9 mouse cellular contexts compared by ENCODE assay signal in the genomic region with DNA sequence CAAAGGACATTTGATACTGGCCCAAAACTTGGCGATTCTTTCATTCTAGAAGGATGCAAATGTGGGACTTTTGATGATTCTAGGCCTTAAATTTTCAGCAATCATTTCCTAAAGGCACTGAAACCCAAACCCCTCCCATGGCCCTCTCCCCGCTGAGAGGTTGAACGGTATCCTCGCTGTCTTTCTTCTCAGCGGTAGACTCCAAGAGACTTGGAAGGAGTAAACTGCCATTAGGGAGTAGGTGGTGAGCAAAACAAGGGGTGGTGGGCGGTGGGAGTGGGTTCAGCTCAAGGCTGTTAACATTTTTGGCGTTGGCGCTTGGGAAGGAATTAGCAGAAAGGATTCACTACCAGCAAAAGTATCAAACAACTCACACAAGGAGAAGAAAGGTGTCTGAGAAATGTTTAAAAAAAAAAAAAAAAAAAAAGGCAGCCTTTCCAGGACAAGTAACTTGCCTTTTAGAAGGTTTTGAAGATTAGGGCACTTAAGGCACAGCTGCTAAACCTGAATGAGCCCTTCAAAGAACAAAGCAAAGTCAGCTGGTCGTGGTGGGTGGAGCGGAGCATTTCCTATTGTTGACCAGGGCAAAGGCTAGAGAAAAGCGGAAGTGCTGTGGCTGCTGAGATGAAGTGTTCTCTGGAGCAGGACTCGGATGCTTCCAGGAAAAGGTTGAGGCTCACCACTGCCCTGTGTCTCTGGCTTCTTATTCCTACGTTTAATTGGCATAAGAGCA. TPM values are rescaled to one million over a fixed set of nuclear protein-coding genes. Genes with fewer than 3 reads are reported as not detected.
DNase-seq lines count a peak whose midpoint lies in the region; ATAC-seq lines count a peak whose summit lies in the region.
"Had no signal": no experiment of that assay in that cellular context is flagged by ENCODE, and none has a peak within 500 bp of the region (broad histone marks: within the 10 kb centered on the region; RNA-seq: fewer than 3 reads in every experiment).

No protein-coding gene starts in this region.

- H3K4me3 ChIP-seq in heart, embryonic 10.5 days, result peak overlapping the region; percentile 41
- no peak overlapping the region for H3K4me3 ChIP-seq in kidney, embryonic 14.5 days (ENCODE audit: low read length)
- H3K4me3 ChIP-seq: erythroblast, embryonic 14.5 days had no signal

- no peak overlapping the region for H3K9ac ChIP-seq in kidney, embryonic 14.5 days (ENCODE audit: low read depth, low read length)

- H3K4me1 ChIP-seq in heart, embryonic 10.5 days, result peaks cover 31% of the 10 kb centered on the region
- H3K4me1 ChIP-seq in kidney, embryonic 14.5 days (ENCODE audit: control insufficient read depth, insufficient read depth, low read length), result peaks cover 7% of the 10 kb centered on the region

- peak overlapping the region; percentile 70; the same call in 1 of the 2 replicates for H3K27ac ChIP-seq in heart, embryonic 10.5 days
- H3K27ac ChIP-seq in kidney, embryonic 14.5 days (ENCODE audit: low read depth, low read length), result peak overlapping the region; percentile 65; the same call in 1 of the 2 replicates

- 0 out of 2 replicates have a peak, but pooled peaks cover 4% of the 10 kb centered on the region for H3K36me3 ChIP-seq in heart, embryonic 10.5 days
- H3K36me3 ChIP-seq in kidney, embryonic 14.5 days (ENCODE audit: control insufficient read depth, insufficient read depth, low read length), result peaks cover 4% of the 10 kb centered on the region; the same call in 1 of the 2 replicates

- WGBS in heart, embryonic 10.5 days, result 19% methylated on average over 13 of the region's 13 CpGs
- WGBS in kidney, embryonic 14.5 days, result 11% methylated on average over 13 of the region's 13 CpGs

- no peaks in the 10 kb centered on the region for H3K27me3 ChIP-seq in heart, embryonic 10.5 days (ENCODE audit: insufficient read depth, poor library complexity, severe bottlenecking)
- H3K27me3 ChIP-seq in kidney, embryonic 14.5 days (ENCODE audit: control insufficient read depth, insufficient read depth, low read length), result no peaks in the 10 kb centered on the region

- H3K9me3 ChIP-seq in heart, embryonic 10.5 days, result no peaks in the 10 kb centered on the region
- no peaks in the 10 kb centered on the region for H3K9me3 ChIP-seq in kidney, embryonic 14.5 days (ENCODE audit: control insufficient read depth, low read length)

- ATAC-seq in kidney, embryonic 14.5 days (ENCODE audit: low FRiP score, low TSS enrichment), result no peak
- no peak for ATAC-seq in megakaryocyte-erythroid progenitor cell, adult 5-6 weeks (replicated peaks; ENCODE audit: low FRiP score, low TSS enrichment, poor library complexity, severe bottlenecking)

- peak; percentile 59 to 70 for DNase-seq in CD8-positive naive resting alpha-beta T cell, adult 2 months (ENCODE audit: low read depth in 2 of 2, low spot score in 2 of 2)
- peak; percentile 58 for DNase-seq in c-Kit-positive CD71-negative TER-119-negative erythroid progenitor cells, embryonic 14.5 days (ENCODE audit: low read depth)
- DNase-seq in heart, embryonic 10.5 days (ENCODE audit: low spot score), result no peak
- DNase-seq in lung, postnatal 10 days, result peak; percentile 88
- peak; percentile 68 for DNase-seq in retina, postnatal 1 day
- DNase-seq in frontal cortex, postnatal 14 days (ENCODE audit: low spot score in 2 of 2), result no peak

- H3K4me2 ChIP-seq in kidney, embryonic 14.5 days (replicated peaks; ENCODE audit: low read depth, low read length), result no peak overlapping the region

RNA-seq across cellular contexts. Expression of gene Hspa8, which starts 17.0 kb away (rescaled TPM):
- 2,804 and 3,368 TPM in 2 replicates for polyA plus RNA-seq in heart, embryonic 10.5 days (2016; fragmentation: Nextera tagmentation; extraction: Ambion mirVana)
- polyA plus RNA-seq in kidney, embryonic 14.5 days (2014; fragmentation: Nextera tagmentation; extraction: Ambion mirVana), result 2,147 and 3,036 TPM in 2 replicates
- total RNA-seq in megakaryocyte-erythroid progenitor cell, adult 5-6 weeks (2014; fragmentation: Nextera tagmentation), result 3,454 and 3,626 TPM in 2 replicates
- 5,878 and 7,940 TPM in 2 replicates for total RNA-seq in megakaryocyte-erythroid progenitor cell, adult 5-6 weeks (2017)

Comparison
In these comparisons a context has a peak if more than half of its experiments do, and no peak if none do; other contexts are left out.
1. DNase-seq: peak in CD8-positive naive resting alpha-beta T cell, adult 2 months (2 of 2), c-Kit-positive CD71-negative TER-119-negative erythroid progenitor cells, embryonic 14.5 days (single experiment), lung, postnatal 10 days (single experiment) and retina, postnatal 1 day (single experiment); none in heart, embryonic 10.5 days (single experiment) and frontal cortex, postnatal 14 days (0 of 2).